Mouse (Mus musculus) cortical plate, adult 2 months (tissue): ENCODE data around the gene Gadd45gip1.

ENCODE experiments used
- CTCF ChIP-seq: fragments of 200-500 bp; IDR thresholded peaks from 2 replicates; pipeline ENCODE4 v1.5.1; 2011; ENCODE audit warnings: mild to moderate bottlenecking, control low read depth, low read length; ENCODE audit not compliant: insufficient read depth; ENCODE audit errors: extremely low read depth
- POLR2A ChIP-seq: fragments of 200-500 bp; IDR thresholded peaks from 2 replicates; pipeline ENCODE4 v1.6.1; 2011; ENCODE audit warnings: mild to moderate bottlenecking, low read length, control low read depth; ENCODE audit not compliant: insufficient read depth; ENCODE audit errors: extremely low read depth

GRCm38 (mm10) chr8:84797256-84797797 lies 34.0 kb upstream of the Gadd45gip1 start:
- TF ChIP-seq CTCF (no peak), POLR2A (no peak)
